Comparison of ENCODE assay signal across 11 mouse cellular contexts in the genomic region with DNA sequence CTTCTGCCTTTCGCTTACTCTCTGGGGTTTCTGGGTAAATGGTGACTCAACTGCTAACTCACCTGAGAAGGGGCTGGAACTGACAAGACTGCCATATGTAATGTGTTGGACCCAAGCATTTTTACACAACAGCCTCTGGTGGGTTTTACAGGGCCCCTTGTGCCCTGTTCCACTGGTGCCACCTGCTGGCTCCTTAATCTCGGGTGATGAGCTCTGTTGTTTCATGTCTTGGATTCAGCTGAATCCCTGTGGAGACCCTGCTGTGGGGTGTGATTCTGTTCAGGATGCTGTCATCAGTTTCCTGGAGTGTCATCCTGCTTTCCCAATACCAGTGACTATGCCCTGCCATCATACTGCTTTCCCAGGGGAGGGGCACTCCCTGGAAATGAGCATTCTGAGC. TPM values are rescaled to one million over a fixed set of nuclear protein-coding genes. Genes with fewer than 3 reads are reported as not detected.
DNase-seq lines count a peak whose midpoint lies in the region; ATAC-seq and TF ChIP-seq lines count a peak whose summit lies in the region.
"Had no signal": no experiment of that assay in that cellular context is flagged by ENCODE, and none has a peak within 500 bp of the region (broad histone marks: within the 10 kb centered on the region; RNA-seq: fewer than 3 reads in every experiment).

No protein-coding gene starts in this region.

- no peaks in the 10 kb centered on the region for H3K4me1 ChIP-seq in hindbrain, postnatal 0 days (ENCODE audit: insufficient read depth, low read length)
- no peaks in the 10 kb centered on the region for H3K4me1 ChIP-seq in hindbrain, embryonic 12.5 days
- H3K4me1 ChIP-seq in midbrain, embryonic 15.5 days, result no peaks in the 10 kb centered on the region
- no peaks in the 10 kb centered on the region for H3K4me1 ChIP-seq in cerebellum, adult 2 months (ENCODE audit: control insufficient read depth, insufficient read depth, low read length)
- H3K4me1 ChIP-seq: embryonic facial prominence, embryonic 13.5 days; neural tube, embryonic 12.5 days had no signal

- DNase-seq in hindbrain, postnatal 0 days (ENCODE audit: low spot score), result peak; percentile 17
- DNase-seq in testis, postnatal 10 days (ENCODE audit: low spot score), result peak; percentile 68
- DNase-seq in testis, postnatal 14 days (ENCODE audit: low spot score), result no peak
- DNase-seq in naive thymus-derived CD4-positive, alpha-beta T cell, adult 2 months (ENCODE audit: low read depth), result peak; percentile 18
- DNase-seq in cerebellum, adult 2 months, result no peak

- H3K9me3 ChIP-seq in hindbrain, postnatal 0 days (ENCODE audit: low read length), result no peaks in the 10 kb centered on the region
- no peaks in the 10 kb centered on the region for H3K9me3 ChIP-seq in hindbrain, embryonic 12.5 days (replicated peaks)
- no peaks in the 10 kb centered on the region for H3K9me3 ChIP-seq in midbrain, embryonic 15.5 days
- H3K9me3 ChIP-seq: embryonic facial prominence, embryonic 13.5 days; neural tube, embryonic 12.5 days had no signal

- 57% methylated on average over 2 of the region's 2 CpGs for WGBS in hindbrain, postnatal 0 days
- 57% methylated on average over 2 of the region's 2 CpGs for WGBS in hindbrain, embryonic 12.5 days
- 50% methylated on average over 2 of the region's 2 CpGs for WGBS in midbrain, embryonic 15.5 days
- 51% methylated on average over 2 of the region's 2 CpGs for WGBS in cerebellum, adult 2 months

- peak; percentile 31; the same call in 1 of the 2 replicates for TF ChIP-seq CTCF in hindbrain, postnatal 0 days (IDR thresholded peaks at IDR 0.05; ENCODE audit: low read depth)
- TF ChIP-seq CTCF in cerebellum, adult 2 months (IDR thresholded peaks at IDR 0.05; ENCODE audit: borderline replicate concordance, insufficient read depth, low read depth, low read length), result no peak

- ATAC-seq in hindbrain, postnatal 0 days, result no peak
- ATAC-seq in hindbrain, embryonic 12.5 days (ENCODE audit: low FRiP score), result no peak
- 0 out of 2 replicates have a peak, but pooled peaks have one; percentile 39 for ATAC-seq in common myeloid progenitor, adult 5-6 weeks (replicated peaks; ENCODE audit: low read depth, poor library complexity, severe bottlenecking)
- no peak for ATAC-seq in midbrain, embryonic 15.5 days (replicated peaks)

- H3K27ac ChIP-seq in hindbrain, postnatal 0 days, result no peak overlapping the region
- no peak overlapping the region for H3K27ac ChIP-seq in hindbrain, embryonic 12.5 days
- no peak overlapping the region for H3K27ac ChIP-seq in midbrain, embryonic 15.5 days
- no peak overlapping the region for H3K27ac ChIP-seq in cerebellum, adult 2 months (ENCODE audit: insufficient read depth, low read length)
- H3K27ac ChIP-seq: embryonic facial prominence, embryonic 13.5 days; neural tube, embryonic 12.5 days had no signal

- no peak for TF ChIP-seq POLR2A in cerebellum, adult 2 months (IDR thresholded peaks at IDR 0.05; ENCODE audit: borderline replicate concordance, insufficient read depth, low read length)

- H3K36me3 ChIP-seq in hindbrain, postnatal 0 days (ENCODE audit: insufficient read depth, low read length), result no peaks in the 10 kb centered on the region
- H3K36me3 ChIP-seq in hindbrain, embryonic 12.5 days, result no peaks in the 10 kb centered on the region
- no peaks in the 10 kb centered on the region for H3K36me3 ChIP-seq in midbrain, embryonic 15.5 days (replicated peaks)
- H3K36me3 ChIP-seq: embryonic facial prominence, embryonic 13.5 days; neural tube, embryonic 12.5 days had no signal

- no peak overlapping the region for H3K4me2 ChIP-seq in hindbrain, postnatal 0 days (ENCODE audit: low read depth, low read length)
- no peak overlapping the region for H3K4me2 ChIP-seq in hindbrain, embryonic 12.5 days (replicated peaks)
- H3K4me2 ChIP-seq in midbrain, embryonic 15.5 days, result no peak overlapping the region
- H3K4me2 ChIP-seq: embryonic facial prominence, embryonic 13.5 days; neural tube, embryonic 12.5 days had no signal

- H3K27me3 ChIP-seq in hindbrain, postnatal 0 days (ENCODE audit: insufficient read depth, low read length), result no peaks in the 10 kb centered on the region
- H3K27me3 ChIP-seq in hindbrain, embryonic 12.5 days, result no peaks in the 10 kb centered on the region
- H3K27me3 ChIP-seq in midbrain, embryonic 15.5 days (replicated peaks), result no peaks in the 10 kb centered on the region
- no peaks in the 10 kb centered on the region for H3K27me3 ChIP-seq in cerebellum, adult 2 months (ENCODE audit: control insufficient read depth, insufficient read depth, low read length)
- H3K27me3 ChIP-seq: embryonic facial prominence, embryonic 13.5 days; neural tube, embryonic 12.5 days had no signal

- H3K4me3 ChIP-seq in hindbrain, postnatal 0 days (ENCODE audit: low read length), result no peak overlapping the region
- H3K4me3 ChIP-seq in hindbrain, embryonic 12.5 days, result no peak overlapping the region
- H3K4me3 ChIP-seq in midbrain, embryonic 15.5 days, result no peak overlapping the region
- no peak overlapping the region for H3K4me3 ChIP-seq in cerebellum, adult 2 months (replicated peaks; ENCODE audit: insufficient read depth, low read depth, low read length)
- H3K4me3 ChIP-seq: embryonic facial prominence, embryonic 13.5 days; neural tube, embryonic 12.5 days had no signal

- no peak overlapping the region for H3K9ac ChIP-seq in hindbrain, postnatal 0 days (replicated peaks; ENCODE audit: low read length)
- no peak overlapping the region for H3K9ac ChIP-seq in hindbrain, embryonic 12.5 days
- H3K9ac ChIP-seq in midbrain, embryonic 15.5 days, result no peak overlapping the region
- H3K9ac ChIP-seq: embryonic facial prominence, embryonic 13.5 days; neural tube, embryonic 12.5 days had no signal

RNA-seq across cellular contexts. Expression of a gene that starts 6.2 kb away (rescaled TPM):
- total RNA-seq in hindbrain, postnatal 0 days (2014; rRNA removed), result not detected in 2 replicates
- polyA plus RNA-seq in hindbrain, postnatal 0 days (2015; fragmentation: Nextera tagmentation; extraction: Ambion mirVana), result not detected in 2 replicates
- not detected in 2 replicates for polyA plus RNA-seq in hindbrain, embryonic 12.5 days (2016; fragmentation: Nextera tagmentation; extraction: Ambion mirVana)
- total RNA-seq in common myeloid progenitor, adult 5-6 weeks (2017), result 0.05 and 1.7 TPM in 2 replicates
- polyA plus RNA-seq in midbrain, embryonic 15.5 days (2015; fragmentation: Nextera tagmentation; extraction: Ambion mirVana), result not detected in 2 replicates
- polyA plus RNA-seq in cerebellum, adult 2 months (2012; rRNA removed), result 0.11 and 0.23 TPM in 2 replicates
- polyA plus RNA-seq: embryonic facial prominence, embryonic 13.5 days; neural tube, embryonic 12.5 days had no signal

RNA-seq across cellular contexts. Expression of a gene that starts 20.0 kb away (rescaled TPM):
- not detected in 2 replicates for total RNA-seq in hindbrain, postnatal 0 days (2014; rRNA removed)
- polyA plus RNA-seq in hindbrain, postnatal 0 days (2015; fragmentation: Nextera tagmentation; extraction: Ambion mirVana), result not detected in 2 replicates
- polyA plus RNA-seq in hindbrain, embryonic 12.5 days (2016; fragmentation: Nextera tagmentation; extraction: Ambion mirVana), result not detected in 2 replicates
- total RNA-seq in common myeloid progenitor, adult 5-6 weeks (2017), result 2.0 and 2.2 TPM in 2 replicates
- polyA plus RNA-seq in midbrain, embryonic 15.5 days (2015; fragmentation: Nextera tagmentation; extraction: Ambion mirVana), result not detected in 2 replicates
- polyA plus RNA-seq in cerebellum, adult 2 months (2012; rRNA removed), result not detected in 2 replicates
- total RNA-seq: left cerebral cortex, adult 18-20 months had no signal
- polyA plus RNA-seq: embryonic facial prominence, embryonic 13.5 days; neural tube, embryonic 12.5 days had no signal

RNA-seq across cellular contexts. Expression of a gene that starts 41.8 kb away (rescaled TPM):
- total RNA-seq in hindbrain, postnatal 0 days (2014; rRNA removed), result 0.07 and 0.47 TPM in 2 replicates
- 0.43 and 0.46 TPM in 2 replicates for polyA plus RNA-seq in hindbrain, postnatal 0 days (2015; fragmentation: Nextera tagmentation; extraction: Ambion mirVana)
- 0.21 and 1.1 TPM in 2 replicates for polyA plus RNA-seq in hindbrain, embryonic 12.5 days (2016; fragmentation: Nextera tagmentation; extraction: Ambion mirVana)
- total RNA-seq in common myeloid progenitor, adult 5-6 weeks (2017), result 0.69 and 2.1 TPM in 2 replicates
- 0.17 TPM in 1 of 2 replicates, not detected in the other for polyA plus RNA-seq in midbrain, embryonic 15.5 days (2015; fragmentation: Nextera tagmentation; extraction: Ambion mirVana)
- polyA plus RNA-seq in cerebellum, adult 2 months (2012; rRNA removed), result 0.41 TPM in 2 replicates

RNA-seq across cellular contexts. Expression of a gene that starts 43.6 kb away (rescaled TPM):
- total RNA-seq in hindbrain, postnatal 0 days (2014; rRNA removed), result 0.16 TPM in 1 of 2 replicates, not detected in the other
- polyA plus RNA-seq in hindbrain, postnatal 0 days (2015; fragmentation: Nextera tagmentation; extraction: Ambion mirVana), result 0.05 TPM in 1 of 2 replicates, not detected in the other
- polyA plus RNA-seq in hindbrain, embryonic 12.5 days (2016; fragmentation: Nextera tagmentation; extraction: Ambion mirVana), result not detected in 2 replicates
- total RNA-seq in common myeloid progenitor, adult 5-6 weeks (2017), result not detected in 2 replicates
- not detected in 2 replicates for polyA plus RNA-seq in midbrain, embryonic 15.5 days (2015; fragmentation: Nextera tagmentation; extraction: Ambion mirVana)
- polyA plus RNA-seq in cerebellum, adult 2 months (2012; rRNA removed), result 2.9 TPM in 2 replicates
- polyA plus RNA-seq: embryonic facial prominence, embryonic 13.5 days; neural tube, embryonic 12.5 days had no signal

Comparison
In these comparisons a context has a peak if more than half of its experiments do, and no peak if none do; other contexts are left out.
1. DNase-seq: peak in hindbrain, postnatal 0 days (single experiment), testis, postnatal 10 days (single experiment) and naive thymus-derived CD4-positive, alpha-beta T cell, adult 2 months (single experiment); none in testis, postnatal 14 days (single experiment) and cerebellum, adult 2 months (0 of 2).